Mouse (Mus musculus) hematopoietic multipotent progenitor cell, adult 10-12 weeks (in vitro differentiated cells): ENCODE data around the gene BC107364. TPM values are rescaled to one million over a fixed set of nuclear protein-coding genes. Genes with fewer than 3 reads are reported as not detected.

Experiments used
- polyA plus RNA-seq: library from polyadenylated mRNA; stranded (reverse); fragments of >175 nt; gene quantifications from 2 replicates; pipeline ENCODE4 v1.2.3, GENCODE M21; 2012; ENCODE audit warnings: low replicate concordance

The BC107364 gene
- polyA plus RNA-seq, result not detected in 2 replicates

DNA sequence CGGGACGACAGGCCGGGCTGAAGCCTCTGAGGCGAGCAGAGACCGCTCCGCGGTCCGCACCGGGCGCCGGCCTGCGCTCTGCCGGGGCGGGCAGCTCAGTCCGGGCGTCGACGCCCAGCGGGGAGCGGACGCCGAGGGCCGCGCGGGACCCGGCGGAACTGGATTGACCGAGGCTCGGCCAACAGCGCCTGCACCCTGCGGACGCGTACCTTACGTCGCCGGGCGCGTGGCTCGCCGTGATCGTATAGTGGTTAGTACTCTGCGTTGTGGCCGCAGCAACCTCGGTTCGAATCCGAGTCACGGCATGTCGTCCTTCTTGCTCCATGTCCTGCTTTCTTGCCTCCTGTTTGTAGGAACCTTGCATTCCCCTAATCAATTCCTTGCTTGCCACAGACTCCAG is at the start of gene BC107364:
Gene BC107364 (minus strand): TSS at position 45 of the 400 bp plus-strand sequence.

Other genes starting within 250 kb of the BC107364 start
- gene Bola1, start 232.6 kb downstream of the BC107364 start, polyA plus RNA-seq, result 39.2 and 60.6 TPM in 2 replicates
- 0.92 TPM in 1 of 2 replicates, not detected in the other for gene Hist2h2ab, start 232.4 kb downstream of the BC107364 start, polyA plus RNA-seq
- gene Hist2h2ac, start 231.4 kb downstream of the BC107364 start, polyA plus RNA-seq, result 9.9 and 10.9 TPM in 2 replicates
- gene Hist2h2be, start 231.2 kb downstream of the BC107364 start, polyA plus RNA-seq, result 0.81 and 1.8 TPM in 2 replicates
- 11.6 and 19.6 TPM in 2 replicates for gene Hist2h3c2, start 213.2 kb downstream of the BC107364 start, polyA plus RNA-seq
- 148 and 380 TPM in 2 replicates for gene Hist2h2aa2, start 212.0 kb downstream of the BC107364 start, polyA plus RNA-seq
- 11.3 and 34.0 TPM in 2 replicates for gene Hist2h2aa1, start 206.8 kb downstream of the BC107364 start, polyA plus RNA-seq
- gene Hist2h3c1, start 205.6 kb downstream of the BC107364 start, polyA plus RNA-seq, result not detected in 2 replicates
- gene Hist2h4, start 189.0 kb downstream of the BC107364 start, polyA plus RNA-seq, result 5.5 and 5.8 TPM in 2 replicates
- gene Hist2h3b, start 183.7 kb downstream of the BC107364 start, polyA plus RNA-seq, result 38.1 and 40.7 TPM in 2 replicates
- 1.0 and 1.8 TPM in 2 replicates for gene Hist2h2bb, start 182.6 kb downstream of the BC107364 start, polyA plus RNA-seq
- gene Fcgr1, start 158.3 kb downstream of the BC107364 start, polyA plus RNA-seq, result 0.83 and 1.8 TPM in 2 replicates
- gene Hfe2, start 72.9 kb upstream of the BC107364 start, polyA plus RNA-seq, result 1.5 and 2.1 TPM in 2 replicates
- gene Txnip, start 105.7 kb upstream of the BC107364 start, polyA plus RNA-seq, result 34.0 and 55.7 TPM in 2 replicates
- gene Gm16253, start 124.7 kb upstream of the BC107364 start, polyA plus RNA-seq, result not detected in 2 replicates
- 19.9 and 30.0 TPM in 2 replicates for gene Polr3gl, start 141.9 kb upstream of the BC107364 start, polyA plus RNA-seq
- 0.06 and 0.07 TPM in 2 replicates for gene Ankrd34a, start 144.3 kb upstream of the BC107364 start, polyA plus RNA-seq
- gene Lix1l, start 148.8 kb upstream of the BC107364 start, polyA plus RNA-seq, result 0.42 and 0.54 TPM in 2 replicates
- gene Rbm8a, start 177.6 kb upstream of the BC107364 start, polyA plus RNA-seq, result 13.2 and 89.9 TPM in 2 replicates
- gene Pex11b, start 183.1 kb upstream of the BC107364 start, polyA plus RNA-seq, result 3.6 and 5.2 TPM in 2 replicates
- gene Gm42957, start 183.2 kb upstream of the BC107364 start, polyA plus RNA-seq, result 0.11 TPM in 1 of 2 replicates, not detected in the other
- 0.09 and 0.31 TPM in 2 replicates for gene Itga10, start 193.3 kb upstream of the BC107364 start, polyA plus RNA-seq
- 0.35 and 0.87 TPM in 2 replicates for gene Ankrd35, start 217.8 kb upstream of the BC107364 start, polyA plus RNA-seq
- 56.0 and 58.8 TPM in 2 replicates for gene Pias3, start 244.1 kb upstream of the BC107364 start, polyA plus RNA-seq